Mouse (Mus musculus): ENCODE results near the gene Sae1.

Sae1 gene

DNA sequence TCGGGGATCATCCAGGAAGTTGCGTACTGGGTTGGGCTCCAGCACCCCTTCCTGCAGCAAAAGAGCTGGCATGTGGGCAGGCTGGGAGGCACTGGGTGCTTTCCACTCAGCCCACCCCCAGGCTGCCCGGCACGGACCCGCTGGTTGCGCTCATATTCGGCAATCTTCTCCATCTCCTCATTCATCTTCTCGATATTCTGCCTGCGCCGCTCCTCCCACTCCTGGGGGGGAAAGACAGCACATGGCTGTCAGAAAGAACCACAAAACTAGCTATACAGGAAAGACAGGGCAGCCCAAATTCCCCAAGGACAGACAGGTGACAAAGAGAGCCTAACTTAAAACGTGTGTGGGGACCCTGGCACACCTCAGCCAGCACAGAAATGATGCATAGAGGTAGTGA, 106.9 kb downstream of the Sae1 start:
- DNase-seq (ENCODE audit: low spot score in 2 of 2) = no peak

DNA sequence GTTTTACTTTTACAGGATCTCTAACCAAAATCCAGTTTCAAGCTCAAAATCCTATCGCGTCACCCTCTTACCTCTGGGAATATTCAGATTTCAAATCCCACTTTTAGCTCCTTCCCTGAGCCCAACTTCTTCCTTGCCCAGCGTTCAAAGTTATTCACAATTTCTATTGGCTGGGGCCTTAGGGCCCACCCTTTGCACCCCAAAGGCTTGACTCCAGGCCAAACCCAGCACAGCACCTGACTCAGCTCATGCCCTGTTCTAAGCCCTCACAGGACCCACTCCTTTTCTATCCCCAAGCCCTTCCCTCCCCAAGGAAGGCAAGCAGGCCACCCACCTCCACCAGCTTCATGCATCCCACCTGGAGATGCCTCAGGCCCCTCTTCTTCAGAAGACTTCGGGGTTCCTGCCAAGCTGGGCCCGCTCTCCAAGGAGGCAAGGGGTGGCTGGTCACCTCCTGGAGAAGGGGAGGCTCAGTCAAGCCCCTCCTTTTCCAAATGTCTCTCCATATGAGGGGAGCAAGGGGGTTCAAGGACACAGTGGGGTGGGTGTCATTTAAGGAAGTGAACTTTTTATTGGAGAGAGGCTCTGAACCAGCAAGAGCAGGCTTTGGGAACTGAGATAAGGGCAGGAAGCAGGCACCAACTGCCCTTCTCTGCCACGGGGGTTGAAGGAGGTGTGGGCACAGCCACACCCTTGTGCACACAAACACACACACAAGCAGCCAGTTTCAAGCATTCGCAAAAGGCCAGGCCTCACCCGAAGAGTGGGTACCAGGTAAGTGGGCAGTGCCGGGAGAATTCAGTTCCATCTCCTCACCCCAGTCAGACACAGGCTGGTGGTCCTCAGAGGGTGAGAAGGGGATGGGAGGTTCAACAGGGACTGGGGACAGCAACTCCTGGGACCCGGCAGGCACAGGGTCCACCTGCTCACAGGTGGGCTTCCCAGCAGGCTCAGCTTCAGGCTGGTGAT, 112.4 kb downstream of the Sae1 start:
- no peak for DNase-seq (ENCODE audit: low spot score in 2 of 2)

GRCm38 (mm10) chr7:16273766-16274140, 113.9 kb downstream of the Sae1 start:
- DNase-seq (ENCODE audit: low spot score in 2 of 2) = peak in 1 of 2 experiments; percentile 69

DNA sequence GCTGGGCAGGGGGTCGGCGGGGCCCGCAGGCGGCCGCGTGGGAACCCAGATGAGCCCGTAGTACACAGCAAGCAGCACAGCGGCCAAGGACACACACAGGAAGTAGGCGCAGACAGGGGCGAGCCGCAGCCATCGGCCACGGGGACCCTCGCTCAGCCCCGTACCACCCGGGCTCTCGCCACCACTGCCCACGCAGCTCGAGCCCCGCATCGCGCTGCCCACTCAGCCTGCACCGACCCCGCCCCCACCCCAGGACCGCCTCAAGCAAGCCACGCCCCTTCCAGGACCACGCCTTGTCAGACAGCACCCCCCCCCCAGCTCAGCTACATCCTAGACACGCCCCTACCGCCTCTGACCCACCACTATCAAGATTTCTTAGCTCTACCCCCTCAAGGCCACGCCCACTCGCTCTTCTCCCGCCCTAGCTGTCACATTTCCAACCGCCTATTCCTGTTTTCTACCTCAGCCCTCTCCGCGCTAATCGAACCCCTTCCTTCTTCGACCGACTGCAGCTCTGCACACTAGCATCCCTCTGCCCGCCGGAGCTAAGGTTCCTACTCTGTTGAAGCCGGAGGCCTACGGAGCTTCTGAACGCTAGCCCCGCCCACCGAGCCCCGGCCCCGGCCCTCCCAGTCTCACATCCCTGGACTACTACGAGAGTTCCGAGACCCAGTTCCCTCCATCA, 114.4 kb downstream of the Sae1 start, which contains the start of gene Inafm1:
Gene Inafm1 (minus strand): TSS at position 537 of the 685 bp plus-strand sequence.
- peak; percentile 80 to 89 for DNase-seq (ENCODE audit: low spot score in 2 of 2)

- peak; percentile 67 to 74 for DNase-seq (ENCODE audit: low spot score in 2 of 2)
These were observed 114.9 kb downstream of the Sae1 start for GRCm38 (mm10) chr7:16272681-16273080.

DNA sequence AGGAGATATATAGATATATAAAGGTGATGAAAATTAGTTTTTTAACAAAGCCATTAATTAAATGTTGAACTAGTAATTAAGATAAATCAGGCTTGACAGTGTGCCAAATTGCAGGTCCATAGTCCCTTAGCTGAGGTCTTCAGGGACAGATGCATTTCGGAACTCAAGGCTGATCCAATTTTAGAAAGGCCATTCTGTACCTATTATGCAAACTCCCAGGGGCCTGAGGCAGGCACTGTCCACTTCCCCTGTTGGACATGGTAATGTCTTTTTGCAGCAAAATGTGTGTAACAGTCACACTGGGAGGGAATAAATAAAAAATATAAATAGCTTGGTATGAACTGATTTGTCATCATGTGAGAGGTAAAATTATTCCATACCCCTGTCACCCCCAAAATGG, 116.5 kb downstream of the Sae1 start:
- DNase-seq (ENCODE audit: low spot score in 2 of 2) = no peak
